Mouse (Mus musculus) forebrain, embryonic 13.5 days (tissue): ENCODE measurements around the gene Robo1. TPM values are rescaled to one million over a fixed set of nuclear protein-coding genes. Genes with fewer than 3 reads are reported as not detected.

Experiments
- ATAC-seq: fragments of 200-750 bp; cut with Nextera tagmentation; 2 replicates; pipeline ENCODE4 v1.8.0; 2017
- H3K27ac ChIP-seq: fragments of 300-500 bp; sonication (generic); 2 replicates; pipeline ENCODE4 v1.5.1; 2015; ENCODE audit warnings: inconsistent platforms, mild to moderate bottlenecking, moderate library complexity
- H3K27me3 ChIP-seq: fragments of 300-500 bp; sonication (generic); 2 replicates; pipeline ENCODE4 v1.6.1; 2015; ENCODE audit warnings: mild to moderate bottlenecking, inconsistent platforms
- H3K36me3 ChIP-seq: fragments of 300-500 bp; sonication (generic); 2 replicates; pipeline ENCODE4 v1.6.1; 2015; ENCODE audit warnings: mild to moderate bottlenecking, inconsistent platforms; ENCODE audit not compliant: poor library complexity, severe bottlenecking
- H3K4me1 ChIP-seq: fragments of 300-500 bp; sonication (generic); 2 replicates; pipeline ENCODE4 v1.6.1; 2015; ENCODE audit warnings: inconsistent platforms
- H3K4me2 ChIP-seq: fragments of 300-500 bp; sonication (generic); 2 replicates; pipeline ENCODE4 v1.6.1; 2015; ENCODE audit warnings: inconsistent platforms, mild to moderate bottlenecking, moderate library complexity
- H3K4me3 ChIP-seq: fragments of 300-500 bp; sonication (generic); 2 replicates; pipeline ENCODE4 v1.5.1; 2015; ENCODE audit warnings: mild to moderate bottlenecking, inconsistent platforms
- H3K9ac ChIP-seq: fragments of 300-500 bp; sonication (generic); 2 replicates; pipeline ENCODE4 v1.6.1; 2015; ENCODE audit warnings: mild to moderate bottlenecking, inconsistent platforms
- H3K9me3 ChIP-seq: fragments of 300-500 bp; sonication (generic); replicated peaks from 2 replicates; pipeline ENCODE4 v1.6.1; 2016; ENCODE audit warnings: inconsistent platforms
- WGBS: fragments of 180-500 bp; shearing (Covaris S2); methylation state at CpG from one replicate; pipeline ENCODE4 v1.1.7; 2015; 5-methylcytosine and 5-hydroxymethylcytosine counted together
- polyA plus RNA-seq: library from polyadenylated mRNA; unstranded; fragments of >200 nt; fragmentation: Nextera tagmentation; extraction: Ambion mirVana; gene quantifications from 2 replicates; pipeline ENCODE4 v1.2.1, GENCODE M21; 2015

Gene Robo1
- polyA plus RNA-seq, 1 experiment from 2014 or later = 36.9 TPM

- 93% methylated on average over 7 of the region's 7 CpGs for WGBS
- H3K36me3 ChIP-seq = no peaks in the 10 kb centered on the region
- H3K4me1 ChIP-seq = no peaks in the 10 kb centered on the region
- H3K27ac ChIP-seq = no peak overlapping the region
- H3K4me3 ChIP-seq = no peak overlapping the region
- ATAC-seq = no peak
- no peak overlapping the region for H3K9ac ChIP-seq
- H3K4me2 ChIP-seq = no peak overlapping the region
- no peaks in the 10 kb centered on the region for H3K27me3 ChIP-seq
- H3K9me3 ChIP-seq = no peaks in the 10 kb centered on the region
Measured at GRCm38 (mm10) chr16:73067782-73068181, 759.7 kb downstream of the Robo1 start.

GRCm38 (mm10) chr16:73072047-73072446 lies 763.9 kb downstream of the Robo1 start:
- ATAC-seq = no peak
- Histone ChIP-seq H3K4me3 (no peak overlapping the region), H3K9ac (no peak overlapping the region), H3K27ac (no peak overlapping the region), H3K27me3 (no peaks in the 10 kb centered on the region), H3K4me1 (no peaks in the 10 kb centered on the region), H3K9me3 (no peaks in the 10 kb centered on the region), H3K4me2 (no peak overlapping the region), H3K36me3 (no peaks in the 10 kb centered on the region)
- WGBS = 97% methylated on average over 3 of the region's 3 CpGs

- H3K4me3 ChIP-seq = no peak overlapping the region
- 97% methylated on average over 6 of the region's 6 CpGs for WGBS
- no peak for ATAC-seq
- H3K27me3 ChIP-seq = no peaks in the 10 kb centered on the region
- H3K9me3 ChIP-seq = no peaks in the 10 kb centered on the region
- H3K27ac ChIP-seq = no peak overlapping the region
- no peaks in the 10 kb centered on the region for H3K4me1 ChIP-seq
- no peaks in the 10 kb centered on the region for H3K36me3 ChIP-seq
- no peak overlapping the region for H3K4me2 ChIP-seq
- no peak overlapping the region for H3K9ac ChIP-seq
Measured at GRCm38 (mm10) chr16:73072883-73073282, 764.8 kb downstream of the Robo1 start.

- ATAC-seq = 0 out of 2 replicates have a peak, but pooled peaks have one; percentile 19
- H3K4me2 ChIP-seq = no peak overlapping the region
- H3K4me1 ChIP-seq = no peaks in the 10 kb centered on the region
- H3K4me3 ChIP-seq = no peak overlapping the region
- no peaks in the 10 kb centered on the region for H3K27me3 ChIP-seq
- no peaks in the 10 kb centered on the region for H3K36me3 ChIP-seq
- no peak overlapping the region for H3K9ac ChIP-seq
- H3K27ac ChIP-seq = no peak overlapping the region
- no peaks in the 10 kb centered on the region for H3K9me3 ChIP-seq
- 52% methylated on average over 4 of the region's 4 CpGs for WGBS
Measured at GRCm38 (mm10) chr16:73082420-73082819, 774.3 kb downstream of the Robo1 start.

- Histone ChIP-seq H3K9me3 (no peaks in the 10 kb centered on the region), H3K9ac (no peak overlapping the region), H3K4me2 (no peak overlapping the region), H3K4me3 (no peak overlapping the region), H3K27ac (no peak overlapping the region), H3K27me3 (no peaks in the 10 kb centered on the region), H3K4me1 (no peaks in the 10 kb centered on the region), H3K36me3 (no peaks in the 10 kb centered on the region)
- 92% methylated on average over 2 of the region's 2 CpGs for WGBS
- no peak for ATAC-seq
Measured at GRCm38 (mm10) chr16:73083077-73083476, 775.0 kb downstream of the Robo1 start.
